In the genomic region with DNA sequence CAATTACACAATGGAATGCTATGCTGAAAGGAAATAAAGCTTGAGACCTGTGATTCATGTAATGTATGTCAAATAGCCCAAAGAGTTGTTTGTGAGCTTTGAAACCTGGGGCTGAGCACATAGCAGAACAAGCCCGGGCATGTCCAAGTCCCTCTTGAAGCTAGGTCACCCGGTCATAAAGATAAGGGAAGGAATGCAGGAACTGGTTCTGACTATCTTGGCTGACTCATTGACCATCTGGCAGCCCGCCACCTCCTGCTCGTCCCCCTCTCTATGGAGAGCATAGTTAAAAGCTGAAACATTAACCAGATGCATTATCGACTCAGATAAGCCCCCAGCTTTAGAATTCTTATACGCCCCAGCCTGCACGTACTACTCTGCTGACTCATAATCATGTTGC, we compare ENCODE assay signal across 8 mouse cellular contexts.
DNase-seq lines count a peak whose midpoint lies in the region; ATAC-seq lines count a peak whose summit lies in the region.
"Not testable (repeated sequence)": the region's sequence is repeated elsewhere in the genome, so short reads cannot be mapped to it uniquely, and the experiment has no call there.

No protein-coding gene starts in this region.

- peak; percentile 52 for DNase-seq in 416B (ENCODE audit: low read depth)
- DNase-seq in Muller cell, postnatal 12 days (ENCODE audit: inconsistent ontology term) = peak; percentile 17
- DNase-seq in heart, adult 8-10 months (ENCODE audit: low spot score) = peak; percentile 45
- DNase-seq in kidney, postnatal 10 days = peak; percentile 57
- peak; percentile 49 for DNase-seq in urinary bladder, adult 2 months (ENCODE audit: low spot score)

- ATAC-seq in heart, embryonic 15.5 days (replicated peaks; ENCODE audit: insufficient number of reproducible peaks, insufficient read depth, low FRiP score, low read depth) = peak; percentile 81
- peak; percentile 72 for ATAC-seq in intestine, embryonic 15.5 days
- peak; percentile 56 for ATAC-seq in lung, embryonic 16.5 days (ENCODE audit: low read depth)

- H3K9ac ChIP-seq in heart, embryonic 15.5 days; intestine, embryonic 15.5 days; lung, embryonic 16.5 days (ENCODE audit: low read length): not testable (repeated sequence)

- not testable (repeated sequence) for H3K27me3 ChIP-seq in heart, embryonic 15.5 days; intestine, embryonic 15.5 days (replicated peaks); lung, embryonic 16.5 days (ENCODE audit: control insufficient read depth, insufficient read depth, low read depth, low read length)

- H3K4me3 ChIP-seq in heart, embryonic 15.5 days; intestine, embryonic 15.5 days (replicated peaks); lung, embryonic 16.5 days (ENCODE audit: low read length): not testable (repeated sequence)

- not testable (repeated sequence) for H3K4me1 ChIP-seq in heart, embryonic 15.5 days (replicated peaks); intestine, embryonic 15.5 days (replicated peaks); lung, embryonic 16.5 days (replicated peaks; ENCODE audit: control insufficient read depth, insufficient read depth, low read length)

- not testable (repeated sequence) for H3K9me3 ChIP-seq in heart, embryonic 15.5 days (replicated peaks); intestine, embryonic 15.5 days; lung, embryonic 16.5 days (ENCODE audit: control insufficient read depth, low read length)

- H3K36me3 ChIP-seq in heart, embryonic 15.5 days; intestine, embryonic 15.5 days; lung, embryonic 16.5 days (ENCODE audit: control insufficient read depth, insufficient read depth, low read length): not testable (repeated sequence)

- WGBS in heart, embryonic 15.5 days = 9% methylated on average over 7 of the region's 7 CpGs
- WGBS in intestine, embryonic 15.5 days = 43% methylated on average over 7 of the region's 7 CpGs
- WGBS in lung, embryonic 16.5 days = 32% methylated on average over 7 of the region's 7 CpGs

- H3K27ac ChIP-seq in heart, embryonic 15.5 days = peak overlapping the region; percentile 79
- H3K27ac ChIP-seq in intestine, embryonic 15.5 days; lung, embryonic 16.5 days (ENCODE audit: low read length): not testable (repeated sequence)

- H3K4me2 ChIP-seq in heart, embryonic 15.5 days; intestine, embryonic 15.5 days (replicated peaks); lung, embryonic 16.5 days (ENCODE audit: low read depth, low read length): not testable (repeated sequence)
